Mouse (Mus musculus) lung, postnatal 10 days (tissue): ENCODE data around the gene Itgb3bp.

Source experiments
- DNase-seq: peaks from one replicate; pipeline ENCODE4 v3.0.0; 2021

Itgb3bp gene

DNA sequence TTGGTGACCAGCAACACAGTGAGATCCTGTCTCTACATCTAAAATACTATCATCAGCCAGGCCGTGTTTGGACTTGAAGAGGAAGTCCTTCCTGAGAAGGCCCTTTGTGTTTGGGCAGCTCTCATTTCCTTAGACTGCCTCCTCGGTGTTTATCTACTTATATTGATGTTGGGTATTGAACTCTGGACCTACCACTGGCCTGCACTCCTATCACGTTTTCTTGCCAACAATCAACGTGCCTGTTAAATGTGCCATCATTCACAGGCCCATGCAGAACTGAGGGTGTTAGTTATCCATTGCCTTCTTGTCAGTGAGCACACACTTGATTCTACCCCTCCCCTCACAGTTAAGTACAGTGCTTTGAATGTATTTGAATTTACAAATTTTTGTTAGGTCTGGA is 211.7 kb downstream of the Itgb3bp start:
- DNase-seq, result peak; percentile 13

DNA sequence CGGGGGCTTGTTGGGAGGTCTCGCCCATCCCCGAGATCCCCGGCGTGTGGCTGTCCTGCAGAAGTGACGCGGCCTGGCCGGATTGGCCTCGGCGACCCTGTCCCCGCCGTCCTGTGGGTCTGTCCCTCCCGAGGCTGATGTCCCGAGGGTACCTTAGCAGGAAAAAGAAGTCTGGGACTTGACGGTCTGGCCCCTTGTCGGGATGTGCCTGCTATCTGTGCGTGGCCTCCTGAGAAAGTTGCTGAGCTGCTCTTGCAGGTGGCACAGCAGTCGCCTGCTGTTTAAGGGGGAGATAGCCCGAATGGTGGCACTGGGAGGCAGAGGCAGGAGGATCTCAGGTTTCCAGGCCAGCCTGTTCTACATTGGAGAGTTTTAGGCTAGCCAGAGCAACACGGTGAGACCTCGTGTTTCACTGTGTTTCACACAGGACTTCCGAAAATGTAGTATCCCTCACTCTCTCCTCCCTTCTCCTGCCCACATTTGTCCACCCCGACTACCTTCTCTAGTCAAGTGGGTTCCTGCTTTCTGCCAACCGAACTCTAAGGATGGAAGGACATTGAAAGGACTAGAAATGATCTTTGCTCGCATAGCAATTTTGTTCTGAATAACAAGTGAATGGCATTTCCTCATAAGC is 213.7 kb downstream of the Itgb3bp start:
- no peak for DNase-seq
